9 mouse cellular contexts compared by ENCODE assay signal in genomic region chr5:66968059-66968833, GRCm38 (mm10).
DNase-seq lines count a peak whose midpoint lies in the region; ATAC-seq and TF ChIP-seq lines count a peak whose summit lies in the region.
"Had no signal": no experiment of that assay in that cellular context is flagged by ENCODE, and none has a peak within 500 bp of the region (broad histone marks: within the 10 kb centered on the region; RNA-seq: fewer than 3 reads in every experiment).

No protein-coding gene starts in this region.

- no peaks in the 10 kb centered on the region for H3K36me3 ChIP-seq in heart, embryonic 11.5 days (ENCODE audit: control insufficient read depth, insufficient read depth, low read length)
- no peaks in the 10 kb centered on the region for H3K36me3 ChIP-seq in kidney, embryonic 15.5 days
- H3K36me3 ChIP-seq in limb, embryonic 13.5 days = no peaks in the 10 kb centered on the region

- DNase-seq in Muller cell, postnatal 12 days (ENCODE audit: inconsistent ontology term) = peak; percentile 96
- DNase-seq in retina, postnatal 7 days (ENCODE audit: low read depth, low spot score) = peak; percentile 29
- no peak for DNase-seq in ovary, postnatal 36 days (ENCODE audit: low spot score)
- no peak for DNase-seq in cerebellum, postnatal 14 days

- peak overlapping the region; percentile 23; the same call in 1 of the 2 replicates for H3K9ac ChIP-seq in heart, embryonic 11.5 days (ENCODE audit: low read depth, low read length)
- H3K9ac ChIP-seq in kidney, embryonic 15.5 days = no peak overlapping the region
- H3K9ac ChIP-seq in limb, embryonic 13.5 days = peak overlapping the region; percentile 39; the same call in 1 of the 2 replicates
- H3K9ac ChIP-seq: liver, embryonic 14.5 days had no signal

- peaks cover 3% of the 10 kb centered on the region; the same call in 1 of the 2 replicates for H3K4me1 ChIP-seq in cortical plate, adult 2 months (ENCODE audit: control insufficient read depth, insufficient read depth, low read length)
- H3K4me1 ChIP-seq in heart, embryonic 11.5 days (ENCODE audit: control insufficient read depth, insufficient read depth, low read length) = peaks cover 14% of the 10 kb centered on the region
- peaks cover 27% of the 10 kb centered on the region for H3K4me1 ChIP-seq in kidney, embryonic 15.5 days
- peaks cover 53% of the 10 kb centered on the region for H3K4me1 ChIP-seq in limb, embryonic 13.5 days

- no peaks in the 10 kb centered on the region for H3K9me3 ChIP-seq in heart, embryonic 11.5 days (replicated peaks; ENCODE audit: control insufficient read depth, low read length)
- H3K9me3 ChIP-seq in kidney, embryonic 15.5 days (replicated peaks) = no peaks in the 10 kb centered on the region
- H3K9me3 ChIP-seq in limb, embryonic 13.5 days = no peaks in the 10 kb centered on the region

- no peak for ATAC-seq in heart, embryonic 11.5 days (replicated peaks; ENCODE audit: insufficient number of reproducible peaks, low FRiP score, low TSS enrichment)
- ATAC-seq in kidney, embryonic 15.5 days (replicated peaks; ENCODE audit: low FRiP score) = peak; percentile 57; the same call in 1 of the 2 replicates
- peak; percentile 78 for ATAC-seq in limb, embryonic 13.5 days (ENCODE audit: low FRiP score, low read depth)

- WGBS in heart, embryonic 11.5 days (ENCODE audit: insufficient replicate concordance) = 27% methylated on average over 23 of the region's 23 CpGs
- 7% methylated on average over 23 of the region's 23 CpGs for WGBS in kidney, embryonic 15.5 days
- WGBS in limb, embryonic 13.5 days = 7% methylated on average over 23 of the region's 23 CpGs

- peak overlapping the region; percentile 31 for H3K4me3 ChIP-seq in cortical plate, adult 2 months (ENCODE audit: insufficient read depth, low read length)
- H3K4me3 ChIP-seq in heart, embryonic 11.5 days (ENCODE audit: low read depth, low read length) = 0 out of 2 replicates have a peak overlapping the region, but pooled peaks have one; percentile 8
- H3K4me3 ChIP-seq in kidney, embryonic 15.5 days (replicated peaks) = peak overlapping the region; percentile 22
- H3K4me3 ChIP-seq in limb, embryonic 13.5 days = peak overlapping the region; percentile 32

- no peaks in the 10 kb centered on the region for H3K27me3 ChIP-seq in heart, embryonic 11.5 days (ENCODE audit: control insufficient read depth, insufficient read depth, low read length)
- no peaks in the 10 kb centered on the region for H3K27me3 ChIP-seq in kidney, embryonic 15.5 days
- H3K27me3 ChIP-seq in limb, embryonic 13.5 days = no peaks in the 10 kb centered on the region

- H3K27ac ChIP-seq in cortical plate, adult 2 months (ENCODE audit: insufficient read depth, low read length) = 0 out of 2 replicates have a peak overlapping the region, but pooled peaks have one; percentile 21
- peak overlapping the region; percentile 7; the same call in 1 of the 2 replicates for H3K27ac ChIP-seq in heart, embryonic 11.5 days (ENCODE audit: low read depth, low read length)
- H3K27ac ChIP-seq in kidney, embryonic 15.5 days = peak overlapping the region; percentile 66
- H3K27ac ChIP-seq in limb, embryonic 13.5 days = peak overlapping the region; percentile 90
- H3K27ac ChIP-seq: liver, embryonic 14.5 days had no signal

- peak overlapping the region; percentile 54 for H3K4me2 ChIP-seq in heart, embryonic 11.5 days
- H3K4me2 ChIP-seq in kidney, embryonic 15.5 days = peak overlapping the region; percentile 50
- peak overlapping the region; percentile 61 for H3K4me2 ChIP-seq in limb, embryonic 13.5 days (replicated peaks)

- TF ChIP-seq CTCF in cortical plate, adult 2 months (IDR thresholded peaks at IDR 0.05; ENCODE audit: extremely low read depth, insufficient read depth, low read length) = no peak

- TF ChIP-seq POLR2A in cortical plate, adult 2 months (IDR thresholded peaks at IDR 0.05; ENCODE audit: extremely low read depth, insufficient read depth, low read length) = no peak

Comparison
In these comparisons a context has a peak if more than half of its experiments do, and no peak if none do; other contexts are left out.
1. DNase-seq: peak in Muller cell, postnatal 12 days (single experiment) and retina, postnatal 7 days (single experiment); none in ovary, postnatal 36 days (single experiment) and cerebellum, postnatal 14 days (0 of 2).
2. H3K27ac ChIP-seq: peak in every context shown above with its lines; median percentile 90 in limb, embryonic 13.5 days; 66 in kidney, embryonic 15.5 days; 21 in cortical plate, adult 2 months; 7 in heart, embryonic 11.5 days.
3. Peak in every context shown above with its lines, with median percentiles within 50 percentile points of each other: H3K4me3 ChIP-seq and H3K4me2 ChIP-seq.